Mouse (Mus musculus) midbrain, embryonic 13.5 days (tissue): ENCODE data around the gene Rreb1. TPM values are rescaled to one million over a fixed set of nuclear protein-coding genes. Genes with fewer than 3 reads are reported as not detected.

Experiments used
- ATAC-seq: fragments of 200-750 bp; cut with Nextera tagmentation; 2 replicates; pipeline ENCODE4 v1.8.0; 2017; ENCODE audit warnings: mild to moderate bottlenecking, moderate TSS enrichment, moderate library complexity
- H3K27ac ChIP-seq: fragments of 300-500 bp; sonication (generic); 2 replicates; pipeline ENCODE4 v1.5.1; 2015; ENCODE audit warnings: inconsistent platforms, mild to moderate bottlenecking, moderate library complexity
- H3K27me3 ChIP-seq: fragments of 300-500 bp; sonication (generic); 2 replicates; pipeline ENCODE4 v1.6.1; 2015; ENCODE audit warnings: mild to moderate bottlenecking, inconsistent platforms
- H3K36me3 ChIP-seq: fragments of 300-500 bp; sonication (generic); 2 replicates; pipeline ENCODE4 v1.6.1; 2015; ENCODE audit warnings: mild to moderate bottlenecking, inconsistent platforms
- H3K4me1 ChIP-seq: fragments of 300-500 bp; sonication (generic); replicated peaks from 2 replicates; pipeline ENCODE4 v1.6.1; 2015; ENCODE audit warnings: inconsistent platforms
- H3K4me2 ChIP-seq: fragments of 300-500 bp; sonication (generic); replicated peaks from 2 replicates; pipeline ENCODE4 v1.6.1; 2015; ENCODE audit warnings: moderate library complexity, mild to moderate bottlenecking, inconsistent platforms
- H3K4me3 ChIP-seq: fragments of 300-500 bp; sonication (generic); replicated peaks from 2 replicates; pipeline ENCODE4 v1.5.1; 2015; ENCODE audit warnings: mild to moderate bottlenecking, inconsistent platforms
- H3K9ac ChIP-seq: fragments of 300-500 bp; sonication (generic); replicated peaks from 2 replicates; pipeline ENCODE4 v1.6.1; 2015; ENCODE audit warnings: mild to moderate bottlenecking, inconsistent platforms
- H3K9me3 ChIP-seq: fragments of 300-500 bp; sonication (generic); 2 replicates; pipeline ENCODE4 v1.6.1; 2016; ENCODE audit warnings: mild to moderate bottlenecking, inconsistent platforms
- WGBS: fragments of 180-500 bp; shearing (Covaris S2); methylation state at CpG from one replicate; pipeline ENCODE4 v1.1.7; 2015; 5-methylcytosine and 5-hydroxymethylcytosine counted together
- polyA plus RNA-seq: library from polyadenylated mRNA; unstranded; fragments of >200 nt; fragmentation: Nextera tagmentation; extraction: Ambion mirVana; gene quantifications from 2 replicates; pipeline ENCODE4 v1.2.1, GENCODE M21; 2015

Gene Rreb1
- polyA plus RNA-seq, 1 experiment from 2014 or later: 2.7 TPM

- Histone ChIP-seq H3K4me2 (no peak overlapping the region), H3K9ac (no peak overlapping the region), H3K27ac (no peak overlapping the region), H3K36me3 (no peaks in the 10 kb centered on the region), H3K4me3 (no peak overlapping the region), H3K9me3 (no peaks in the 10 kb centered on the region), H3K4me1 (peaks cover 43% of the 10 kb centered on the region), H3K27me3 (peaks cover 59% of the 10 kb centered on the region)
- ATAC-seq: no peak
- 35% methylated on average over 4 of the region's 4 CpGs for WGBS
Measured at GRCm38 (mm10) chr13:37824331-37824920, 46.2 kb downstream of the Rreb1 start.

- peaks cover 63% of the 10 kb centered on the region for H3K27me3 ChIP-seq
Measured at GRCm38 (mm10) chr13:37824956-37825645, 46.9 kb downstream of the Rreb1 start.

GRCm38 (mm10) chr13:37825646-37826280 lies 47.6 kb downstream of the Rreb1 start:
- WGBS: under 1% methylated on average over 42 of the region's 43 CpGs
- Histone ChIP-seq H3K36me3 (no peaks in the 10 kb centered on the region), H3K27ac (no peak overlapping the region), H3K4me1 (peaks cover 45% of the 10 kb centered on the region), H3K9me3 (no peaks in the 10 kb centered on the region), H3K4me2 (peak overlapping the region; percentile 96), H3K4me3 (peak overlapping the region; percentile 64), H3K9ac (peak overlapping the region; percentile 62), H3K27me3 (peaks cover 69% of the 10 kb centered on the region)
- ATAC-seq: peak; percentile 77

More at GRCm38 (mm10) chr13:37824956-37825645, 46.9 kb downstream of the Rreb1 start:
- Histone ChIP-seq H3K36me3 (no peaks in the 10 kb centered on the region), H3K4me1 (peaks cover 43% of the 10 kb centered on the region), H3K4me2 (peak overlapping the region; percentile 96), H3K9ac (peak overlapping the region; percentile 62), H3K27ac (no peak overlapping the region), H3K9me3 (no peaks in the 10 kb centered on the region), H3K4me3 (peak overlapping the region; percentile 64)
- no peak for ATAC-seq
- WGBS: 2% methylated on average over 27 of the region's 27 CpGs

DNA sequence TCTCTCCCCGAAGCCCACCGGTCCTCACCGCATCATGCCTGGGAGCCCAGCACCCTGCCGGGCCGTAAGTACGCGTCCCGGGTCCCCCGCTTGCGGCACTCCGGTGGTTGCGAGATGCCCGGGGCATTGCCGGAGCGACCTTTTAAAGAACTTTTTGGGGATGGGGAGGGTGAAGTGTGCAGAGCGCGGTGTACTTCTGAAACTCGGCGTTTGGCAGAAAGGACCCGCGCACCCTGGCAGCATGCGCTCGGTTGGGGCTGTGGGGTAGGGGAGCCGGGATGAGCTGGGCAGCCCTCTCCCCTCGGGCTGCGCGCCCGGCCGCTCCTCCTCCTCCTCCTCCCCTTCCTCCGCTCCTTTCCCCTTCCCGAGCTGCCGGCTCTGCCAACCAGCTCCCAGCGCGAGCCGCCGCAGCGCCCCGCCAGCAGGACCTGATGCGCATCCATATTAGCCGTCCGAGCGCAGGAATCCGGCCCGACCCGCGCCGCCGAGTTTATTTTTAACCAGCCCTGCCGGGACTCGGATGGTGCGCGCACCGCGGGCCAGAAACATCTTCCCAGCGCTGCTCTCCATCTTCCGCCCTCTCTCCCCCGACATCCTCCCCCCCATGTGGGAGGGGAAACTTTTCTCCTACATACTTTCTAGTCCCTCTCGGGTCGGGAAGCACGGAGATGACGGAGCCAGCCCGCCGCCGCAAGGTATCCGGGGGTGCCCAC lies 48.2 kb downstream of the Rreb1 start:
- Histone ChIP-seq H3K4me3 (peak overlapping the region; percentile 64), H3K9me3 (no peaks in the 10 kb centered on the region), H3K36me3 (no peaks in the 10 kb centered on the region), H3K27ac (peak overlapping the region; percentile 51; the same call in 1 of the 2 replicates), H3K9ac (peak overlapping the region; percentile 62), H3K4me2 (peak overlapping the region; percentile 96), H3K4me1 (peaks cover 50% of the 10 kb centered on the region), H3K27me3 (peaks cover 76% of the 10 kb centered on the region)
- WGBS: under 1% methylated on average over 60 of the region's 65 CpGs
- ATAC-seq: peak; percentile 72

DNA sequence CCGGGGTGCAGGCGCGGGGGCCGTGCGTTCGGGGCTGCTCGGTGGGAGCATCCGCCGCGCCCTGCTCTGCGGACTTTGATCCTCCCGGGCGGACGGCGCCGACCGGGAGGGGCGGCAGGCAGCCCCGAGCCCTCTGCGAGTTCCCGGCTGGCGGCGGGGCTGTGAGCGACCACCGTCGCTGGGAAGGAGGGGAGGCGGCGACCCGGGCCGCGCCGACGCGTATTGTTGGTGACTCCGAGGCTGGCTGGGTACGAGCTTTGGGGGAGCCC lies 48.7 kb downstream of the Rreb1 start:
- under 1% methylated on average over 36 of the region's 36 CpGs for WGBS
- peak; percentile 46; the same call in 1 of the 2 replicates for ATAC-seq

GRCm38 (mm10) chr13:37827263-37827995 lies 49.2 kb downstream of the Rreb1 start:
- Histone ChIP-seq H3K4me2 (peak overlapping the region; percentile 96), H3K4me1 (peaks cover 50% of the 10 kb centered on the region), H3K9me3 (no peaks in the 10 kb centered on the region), H3K9ac (peak overlapping the region; percentile 62), H3K27me3 (peaks cover 86% of the 10 kb centered on the region), H3K36me3 (no peaks in the 10 kb centered on the region), H3K27ac (peak overlapping the region; percentile 51; the same call in 1 of the 2 replicates), H3K4me3 (peak overlapping the region; percentile 64)
- ATAC-seq: peak; percentile 55
- WGBS: under 1% methylated on average over 69 of the region's 69 CpGs

More for the DNA sequence above, 48.7 kb downstream of the Rreb1 start:
- Histone ChIP-seq H3K4me2 (peak overlapping the region; percentile 96), H3K36me3 (no peaks in the 10 kb centered on the region), H3K27me3 (peaks cover 81% of the 10 kb centered on the region), H3K9me3 (no peaks in the 10 kb centered on the region), H3K27ac (peak overlapping the region; percentile 51; the same call in 1 of the 2 replicates), H3K9ac (peak overlapping the region; percentile 62), H3K4me1 (peaks cover 50% of the 10 kb centered on the region), H3K4me3 (peak overlapping the region; percentile 64)

- peaks cover 88% of the 10 kb centered on the region for H3K27me3 ChIP-seq
- peak overlapping the region; percentile 64 for H3K4me3 ChIP-seq
- peak overlapping the region; percentile 96 for H3K4me2 ChIP-seq
- ATAC-seq: no peak
- H3K9me3 ChIP-seq: no peaks in the 10 kb centered on the region
- H3K4me1 ChIP-seq: peaks cover 50% of the 10 kb centered on the region
- peak overlapping the region; percentile 62; the same call in 1 of the 2 replicates for H3K9ac ChIP-seq
- no peak overlapping the region for H3K27ac ChIP-seq
- no peaks in the 10 kb centered on the region for H3K36me3 ChIP-seq
- WGBS: 1% methylated on average over 13 of the region's 13 CpGs
Measured at GRCm38 (mm10) chr13:37827996-37828579, 49.9 kb downstream of the Rreb1 start.

DNA sequence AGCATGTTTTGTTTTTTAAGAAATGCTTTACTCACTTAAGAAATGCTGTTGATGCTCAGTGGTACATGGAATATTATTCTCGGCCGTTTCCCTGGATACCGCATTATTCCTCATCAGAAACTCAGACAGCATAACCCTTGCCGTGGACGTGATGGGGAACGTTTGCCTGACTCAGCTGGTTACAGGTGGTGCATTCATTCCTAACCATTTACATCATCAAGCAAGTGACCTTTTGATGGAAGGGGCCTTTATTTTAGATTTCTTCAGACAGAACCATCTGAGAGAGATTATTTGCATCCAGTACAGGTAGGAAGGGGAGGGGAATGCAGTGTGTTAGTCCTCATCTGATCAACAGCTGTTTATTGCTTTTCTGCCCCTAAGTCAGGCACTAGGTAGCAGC lies 50.7 kb downstream of the Rreb1 start:
- Histone ChIP-seq H3K4me2 (no peak overlapping the region), H3K4me3 (no peak overlapping the region), H3K27me3 (peaks cover 87% of the 10 kb centered on the region), H3K9me3 (no peaks in the 10 kb centered on the region), H3K27ac (no peak overlapping the region), H3K36me3 (no peaks in the 10 kb centered on the region), H3K9ac (no peak overlapping the region), H3K4me1 (peaks cover 50% of the 10 kb centered on the region)
- WGBS: 10% methylated on average over 6 of the region's 6 CpGs
- ATAC-seq: no peak

GRCm38 (mm10) chr13:37830256-37830655 lies 52.1 kb downstream of the Rreb1 start:
- ATAC-seq: no peak
- Histone ChIP-seq H3K36me3 (no peaks in the 10 kb centered on the region), H3K4me2 (no peak overlapping the region), H3K4me1 (peaks cover 46% of the 10 kb centered on the region), H3K9ac (no peak overlapping the region), H3K27me3 (peaks cover 74% of the 10 kb centered on the region), H3K9me3 (no peaks in the 10 kb centered on the region), H3K4me3 (no peak overlapping the region), H3K27ac (no peak overlapping the region)
- 51% methylated on average over 2 of the region's 2 CpGs for WGBS

DNA sequence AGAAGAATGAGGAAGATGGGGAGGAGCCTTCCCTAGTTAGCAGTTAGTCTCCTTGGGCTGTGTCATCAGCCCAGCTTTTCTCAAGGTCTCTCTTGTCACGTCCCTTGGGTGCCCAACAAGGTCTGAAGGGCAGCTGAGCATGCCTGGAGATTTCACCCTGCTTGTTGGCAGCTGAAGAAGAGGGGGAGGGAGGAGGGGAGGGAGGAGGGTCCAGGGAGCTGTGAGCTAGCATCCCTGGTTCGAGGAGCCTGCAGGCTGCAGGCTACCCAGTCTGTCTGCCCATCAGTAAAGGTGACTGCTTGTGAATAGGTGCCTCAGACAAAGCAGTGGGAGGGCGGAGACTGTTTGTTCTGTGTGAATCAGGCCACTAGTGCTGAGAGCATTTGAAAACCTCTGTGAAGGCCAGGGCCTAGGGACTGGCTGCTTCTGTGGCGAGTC lies 52.7 kb downstream of the Rreb1 start:
- Histone ChIP-seq H3K27ac (no peak overlapping the region), H3K4me2 (no peak overlapping the region), H3K9ac (no peak overlapping the region), H3K4me3 (no peak overlapping the region), H3K9me3 (no peaks in the 10 kb centered on the region), H3K27me3 (peaks cover 68% of the 10 kb centered on the region), H3K36me3 (no peaks in the 10 kb centered on the region), H3K4me1 (peaks cover 40% of the 10 kb centered on the region)
- ATAC-seq: no peak
- 16% methylated on average over 4 of the region's 4 CpGs for WGBS

DNA sequence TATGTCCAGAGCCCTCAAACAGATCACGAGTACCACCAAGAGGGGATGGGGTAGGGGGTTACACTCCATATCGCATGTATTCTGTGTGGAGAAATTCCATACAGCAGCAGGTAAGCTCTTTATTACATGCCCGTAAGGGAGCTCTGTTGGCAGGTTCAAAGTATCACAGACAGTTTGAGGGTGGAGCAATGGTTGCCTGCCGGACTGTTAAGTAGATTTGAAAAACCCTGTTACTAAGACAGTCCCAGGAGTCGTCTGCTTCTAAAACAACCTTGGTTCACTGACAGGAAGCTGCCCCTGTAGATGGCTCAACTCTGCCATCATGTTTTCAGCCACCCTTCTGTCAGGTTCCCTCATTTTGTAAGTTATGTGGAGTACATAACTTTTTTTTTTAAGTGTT lies 54.3 kb downstream of the Rreb1 start:
- 34% methylated on average over 5 of the region's 5 CpGs for WGBS
- Histone ChIP-seq H3K9me3 (no peaks in the 10 kb centered on the region), H3K27me3 (peaks cover 53% of the 10 kb centered on the region), H3K36me3 (no peaks in the 10 kb centered on the region), H3K27ac (no peak overlapping the region), H3K9ac (no peak overlapping the region), H3K4me2 (no peak overlapping the region), H3K4me1 (peaks cover 24% of the 10 kb centered on the region), H3K4me3 (no peak overlapping the region)
- no peak for ATAC-seq
